Mouse (Mus musculus): ENCODE measurements around the gene Syndig1.

Gene Syndig1

GRCm38 (mm10) chr2:149873346-149873745 is 44.3 kb downstream of the Syndig1 start:
- peak; percentile 47 to 68 for DNase-seq (ENCODE audit: low spot score in 2 of 2)

DNA sequence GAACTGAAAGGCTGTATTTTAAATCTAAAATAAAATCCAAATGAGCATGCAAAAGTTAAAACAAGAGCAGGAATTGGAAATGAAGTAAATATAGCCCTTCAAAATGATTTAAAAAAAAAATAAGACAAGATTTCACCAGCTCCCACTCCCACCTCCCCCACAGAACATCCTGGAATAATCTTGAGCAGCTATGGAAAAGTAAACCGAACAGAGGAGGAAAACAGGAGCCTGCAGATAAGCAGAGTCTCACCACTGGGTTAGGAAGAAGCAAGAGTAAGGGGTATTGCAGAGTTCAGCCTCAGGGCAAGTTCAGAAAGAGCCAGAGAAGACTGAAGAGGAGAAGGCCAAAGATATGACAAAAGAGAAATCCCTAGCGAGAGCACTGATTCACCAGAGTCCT is 48.9 kb downstream of the Syndig1 start:
- DNase-seq (ENCODE audit: low spot score in 2 of 2) = no peak

DNA sequence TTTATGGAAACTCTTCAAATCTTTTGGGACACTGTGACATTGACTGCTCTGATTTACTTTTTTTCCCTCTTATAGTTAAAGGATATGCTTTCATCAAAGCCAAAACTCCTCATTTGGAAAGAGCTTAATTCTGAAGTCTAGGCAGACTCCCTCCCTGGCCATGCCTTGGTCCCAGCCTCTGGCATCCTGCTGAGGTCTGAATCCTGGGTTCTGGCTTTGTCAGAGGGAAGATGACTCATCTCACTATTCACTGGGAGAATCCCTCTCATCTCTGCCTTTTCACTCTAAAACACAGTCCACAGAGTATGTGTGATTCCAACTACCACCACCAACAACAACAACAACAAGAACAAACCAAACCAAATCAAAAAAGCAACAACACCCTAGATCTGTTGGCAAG is 58.6 kb downstream of the Syndig1 start:
- no peak for DNase-seq (ENCODE audit: low spot score in 2 of 2)

DNA sequence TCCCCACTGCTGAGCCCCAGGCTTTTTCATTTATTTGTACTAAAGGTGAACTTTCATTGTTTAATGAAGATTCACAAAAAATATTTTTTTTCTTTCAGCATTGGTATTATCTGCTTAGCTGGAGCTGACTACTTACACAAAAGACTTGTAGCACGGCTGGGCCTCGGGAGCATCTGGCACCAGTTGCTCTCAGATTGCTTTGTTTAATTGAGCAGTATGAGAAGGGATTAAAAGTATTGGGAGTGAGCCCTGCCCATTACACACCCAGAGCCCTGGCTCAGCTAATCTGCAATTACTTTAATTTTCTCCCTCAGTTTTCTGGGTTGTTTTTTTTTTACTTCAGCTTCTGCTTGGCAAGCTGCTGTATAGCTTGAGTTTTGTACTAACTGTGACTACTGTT is 62.6 kb downstream of the Syndig1 start:
- no peak for DNase-seq (ENCODE audit: low spot score in 2 of 2)

GRCm38 (mm10) chr2:149896337-149896736 is 67.3 kb downstream of the Syndig1 start:
- no peak for DNase-seq (ENCODE audit: low spot score in 2 of 2)

- DNase-seq (ENCODE audit: low spot score in 2 of 2) = no peak
Measured at GRCm38 (mm10) chr2:149899615-149900014, 70.6 kb downstream of the Syndig1 start.

DNA sequence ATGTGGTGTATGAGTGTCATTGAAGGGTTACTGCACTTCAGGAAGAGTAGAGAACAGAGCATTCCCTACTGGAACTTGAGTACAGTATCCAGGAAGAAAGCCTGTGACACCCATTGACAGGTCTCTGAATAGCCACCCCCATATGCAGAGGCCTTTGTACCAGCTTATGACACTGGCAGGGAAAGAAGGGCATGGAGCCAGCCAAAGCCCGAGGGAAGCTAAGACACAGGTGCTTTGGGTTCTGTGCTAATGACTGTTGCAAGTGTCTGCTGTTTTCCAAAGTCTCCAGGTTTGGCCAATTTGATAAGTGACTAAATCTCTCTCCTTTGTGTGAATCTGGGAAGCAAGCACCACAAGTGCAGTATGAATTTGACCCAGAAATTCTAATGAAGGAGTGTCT is 71.6 kb downstream of the Syndig1 start:
- DNase-seq (ENCODE audit: low spot score in 2 of 2) = no peak

GRCm38 (mm10) chr2:149904405-149904804 is 75.4 kb downstream of the Syndig1 start:
- no peak for DNase-seq (ENCODE audit: low spot score in 2 of 2)

GRCm38 (mm10) chr2:149906694-149907093 is 77.7 kb downstream of the Syndig1 start:
- DNase-seq (ENCODE audit: low spot score in 2 of 2) = no peak

GRCm38 (mm10) chr2:149917162-149917561 is 88.2 kb downstream of the Syndig1 start:
- no peak for DNase-seq (ENCODE audit: low spot score in 2 of 2)

- no peak for DNase-seq (ENCODE audit: low spot score in 2 of 2)
Measured at GRCm38 (mm10) chr2:149923561-149923960, 94.5 kb downstream of the Syndig1 start.

DNA sequence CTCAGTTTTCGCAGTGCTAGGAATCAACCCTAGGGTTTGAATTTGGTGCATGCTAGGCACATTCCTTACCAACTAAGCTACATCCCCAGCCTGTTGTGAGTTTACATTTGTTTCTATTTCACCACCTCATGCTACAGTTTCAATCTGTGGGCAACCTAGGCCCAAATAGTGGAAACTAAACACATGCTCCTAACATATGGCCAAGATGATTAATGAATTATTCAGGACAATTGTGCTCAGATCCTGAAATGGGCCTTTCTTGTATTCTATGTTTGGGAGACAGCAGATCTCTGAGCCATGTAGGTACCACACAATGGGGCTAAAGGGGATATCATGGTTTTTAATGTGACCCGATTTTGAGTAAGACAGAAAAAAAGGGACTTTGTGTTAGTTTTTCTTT is 96.9 kb downstream of the Syndig1 start:
- no peak for DNase-seq (ENCODE audit: low spot score in 2 of 2)

GRCm38 (mm10) chr2:149927001-149927400 is 98.0 kb downstream of the Syndig1 start:
- DNase-seq (ENCODE audit: low spot score in 2 of 2) = no peak

DNA sequence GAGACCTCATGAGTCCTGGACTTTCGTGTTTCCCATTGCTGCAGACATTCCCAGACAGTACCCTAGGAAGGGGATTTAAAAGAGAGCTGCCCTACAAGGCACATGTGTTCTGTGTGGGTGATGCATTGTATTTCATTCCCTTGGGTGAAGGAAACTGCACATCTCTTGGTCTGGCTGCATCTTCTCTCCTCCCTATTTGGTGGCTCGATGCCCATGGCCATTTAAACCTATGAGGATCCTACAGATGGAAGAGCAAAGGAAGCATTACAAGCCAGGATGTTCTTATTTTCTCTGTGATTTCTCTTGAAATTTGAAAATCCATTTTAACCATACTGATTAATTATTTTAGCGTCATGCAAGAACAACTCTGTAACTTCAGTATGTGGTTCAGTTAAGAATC is 98.5 kb downstream of the Syndig1 start:
- no peak for DNase-seq (ENCODE audit: low spot score in 2 of 2)

DNA sequence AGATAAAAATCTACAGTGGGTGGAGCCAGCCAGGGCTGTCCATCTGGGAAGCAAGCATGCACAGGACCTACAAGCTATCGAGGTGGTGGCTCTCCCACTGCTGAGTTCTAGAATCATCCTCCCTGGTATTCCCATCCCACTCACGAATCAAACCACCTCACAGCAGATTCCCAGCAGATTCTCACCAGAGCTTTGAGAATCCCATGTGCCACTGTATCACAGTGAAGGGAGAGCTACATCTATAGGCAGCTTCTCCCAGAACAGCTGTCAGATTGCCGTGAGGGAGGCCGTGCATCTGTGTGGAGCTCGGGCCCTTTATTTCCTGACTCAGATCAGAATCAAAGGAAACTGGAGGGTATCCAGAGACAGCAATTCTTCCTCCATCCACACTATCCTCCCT is 101.0 kb downstream of the Syndig1 start:
- no peak for DNase-seq (ENCODE audit: low spot score in 2 of 2)

DNA sequence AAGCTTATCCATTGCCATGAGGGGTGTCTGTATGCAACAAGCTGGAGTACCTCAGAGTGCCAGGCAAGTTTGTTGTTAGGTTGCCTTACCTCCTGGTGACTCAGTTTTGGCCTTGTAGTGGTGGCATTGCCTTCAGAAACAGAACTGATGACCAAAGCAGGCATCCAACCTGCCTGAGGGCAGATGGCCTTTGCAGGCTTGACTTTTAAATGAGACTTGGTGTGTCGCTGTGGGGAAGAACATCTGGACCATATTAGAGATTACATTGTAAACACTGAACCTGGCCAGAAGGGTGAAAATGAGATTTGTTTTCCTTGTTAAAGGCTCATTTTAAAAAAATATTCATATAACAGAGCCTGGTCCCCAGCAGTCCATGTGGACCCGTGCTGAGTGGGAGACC is 102.1 kb downstream of the Syndig1 start:
- no peak for DNase-seq (ENCODE audit: low spot score in 2 of 2)

- no peak for DNase-seq (ENCODE audit: low spot score in 2 of 2)
Measured at GRCm38 (mm10) chr2:149932095-149932494, 103.1 kb downstream of the Syndig1 start.

DNA sequence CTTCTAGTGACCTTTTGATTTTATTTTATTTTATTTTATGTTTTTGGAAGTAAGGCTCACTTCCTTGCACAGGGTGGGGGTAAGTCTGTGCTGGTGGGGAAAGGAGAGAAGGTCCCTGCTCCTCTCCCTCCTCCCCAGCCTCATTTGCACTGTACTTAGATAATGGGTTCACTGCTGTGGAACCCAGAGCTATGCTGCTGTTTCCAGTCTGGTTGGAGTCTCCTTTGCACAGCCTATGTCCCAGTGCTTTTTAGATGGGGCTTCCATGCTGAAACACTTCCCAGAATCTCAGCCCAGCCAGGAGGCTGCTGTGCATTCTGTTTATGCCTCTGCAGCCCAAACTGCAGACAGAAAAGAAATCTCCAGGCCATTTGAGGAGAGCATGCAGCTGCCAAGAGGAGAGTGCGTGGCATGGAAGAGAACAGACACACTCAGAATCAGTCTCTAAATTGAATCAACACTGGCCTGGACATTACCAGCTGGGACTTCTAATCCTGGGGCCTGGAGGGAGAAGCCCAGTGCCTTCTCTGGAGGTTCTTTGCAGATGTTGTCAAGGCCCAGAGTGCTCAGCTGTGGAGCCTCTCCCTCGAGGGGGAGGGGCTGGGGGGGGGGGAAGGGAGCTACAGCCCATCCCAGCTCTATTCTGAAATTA is 104.4 kb downstream of the Syndig1 start:
- no peak for DNase-seq (ENCODE audit: low spot score in 2 of 2)

DNA sequence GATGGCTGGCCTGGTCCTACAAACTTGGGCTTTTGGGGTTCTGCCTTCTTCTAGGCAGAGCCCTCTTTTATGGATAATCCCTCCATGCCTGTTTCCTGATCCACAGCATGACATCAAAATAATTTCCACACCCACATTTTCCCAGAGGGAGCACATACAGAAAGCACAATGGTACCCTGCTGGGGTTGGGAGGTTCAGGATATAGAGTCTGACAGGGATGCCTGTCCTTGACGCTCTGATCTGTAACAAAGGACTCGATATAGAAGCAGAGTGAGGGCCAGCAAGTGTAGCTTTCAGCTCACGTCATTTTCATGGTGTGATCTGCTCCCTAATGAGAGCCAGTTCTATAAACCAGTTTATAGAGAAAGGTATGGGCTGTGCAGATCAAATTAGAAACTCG is 105.1 kb downstream of the Syndig1 start:
- no peak for DNase-seq (ENCODE audit: low spot score in 2 of 2)

- DNase-seq (ENCODE audit: low spot score in 2 of 2) = no peak
Measured at GRCm38 (mm10) chr2:149938829-149939228, 109.8 kb downstream of the Syndig1 start.

DNA sequence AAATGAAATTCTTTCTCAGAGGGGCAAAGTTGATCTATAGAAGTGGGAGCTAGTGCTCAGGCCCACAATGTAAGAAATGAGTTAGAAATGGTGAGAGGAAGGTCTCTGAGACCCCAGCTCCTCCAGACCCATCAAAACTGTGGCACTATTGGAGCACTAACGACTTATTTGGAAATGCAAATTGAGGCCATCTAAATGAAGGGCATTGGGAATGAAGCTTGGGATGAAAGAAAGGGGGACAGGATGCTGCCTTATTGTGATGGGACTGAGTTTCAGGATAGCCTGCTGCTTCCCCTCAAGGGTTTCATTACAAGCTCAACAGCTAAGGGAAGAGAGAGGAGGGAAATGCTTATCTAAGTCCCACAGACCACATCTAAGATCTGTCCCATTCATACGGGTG is 110.6 kb downstream of the Syndig1 start:
- no peak for DNase-seq (ENCODE audit: low spot score in 2 of 2)

DNA sequence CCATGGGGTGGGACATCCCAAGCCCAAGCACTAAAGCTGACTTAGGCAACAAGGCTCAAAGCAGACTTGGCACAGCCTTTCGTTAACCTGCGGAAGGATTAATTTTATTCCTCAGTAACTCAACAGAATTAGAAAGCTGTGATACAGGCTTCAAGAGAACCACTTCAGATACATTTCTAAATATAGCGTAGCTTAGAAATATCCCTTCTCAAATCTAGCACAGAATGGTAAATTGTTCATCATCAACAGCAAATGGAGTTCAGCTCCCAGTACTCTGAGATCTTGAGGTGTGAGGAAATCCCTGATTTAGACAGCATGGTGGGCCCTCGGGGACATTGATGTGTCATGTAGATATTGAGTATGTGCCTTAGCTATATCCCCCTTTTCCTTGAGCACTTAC is 121.6 kb downstream of the Syndig1 start:
- DNase-seq (ENCODE audit: low spot score in 2 of 2) = no peak

DNA sequence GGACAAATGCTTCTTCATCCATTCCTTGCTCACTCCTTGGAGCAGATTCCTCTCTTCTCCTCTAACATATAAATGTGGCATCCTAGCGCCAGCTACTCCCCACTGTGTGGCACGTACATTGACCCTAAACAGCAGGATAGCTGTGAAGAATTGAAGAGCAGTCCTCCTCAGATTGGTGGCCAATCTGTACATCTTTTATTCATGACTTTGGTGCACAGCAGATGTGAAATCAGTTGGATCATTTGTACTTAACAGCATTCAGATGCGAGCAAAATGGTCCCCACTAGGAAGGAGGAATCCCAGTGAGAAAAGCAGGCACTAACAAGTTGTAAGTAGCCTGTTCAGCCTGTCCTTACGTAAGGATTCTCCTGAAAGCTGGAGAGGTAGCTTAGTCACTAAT is 142.0 kb downstream of the Syndig1 start:
- no peak for DNase-seq (ENCODE audit: low spot score in 2 of 2)

DNA sequence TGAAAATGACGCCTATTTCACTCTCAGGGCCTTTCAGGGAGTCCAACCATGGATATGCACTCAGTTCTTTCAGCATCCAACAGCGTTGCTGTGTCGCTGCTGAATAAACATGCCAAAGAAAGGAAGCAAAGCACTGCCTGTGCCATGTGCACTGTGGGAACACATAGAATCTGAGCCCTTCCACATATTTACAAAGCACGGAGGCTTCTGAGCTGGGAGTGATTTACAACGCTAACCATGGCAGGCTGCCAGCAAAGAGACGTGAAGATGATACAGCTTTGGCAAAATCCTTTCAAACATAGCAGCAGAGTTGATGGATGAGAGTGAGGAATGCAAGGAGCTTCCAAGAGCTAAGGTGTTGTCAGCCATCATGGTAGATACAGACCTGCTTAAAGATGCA is 144.6 kb downstream of the Syndig1 start:
- peak; percentile 24 to 28 for DNase-seq (ENCODE audit: low spot score in 2 of 2)
